Mouse (Mus musculus) heart, embryonic 15.5 days (tissue): ENCODE results near the gene Tmem211. TPM values are rescaled to one million over a fixed set of nuclear protein-coding genes. Genes with fewer than 3 reads are reported as not detected.

ENCODE experiments used
- ATAC-seq: fragments of 200-750 bp; cut with Nextera tagmentation; replicated peaks from 2 replicates; pipeline ENCODE4 v1.8.0; 2017; ENCODE audit warnings: low read depth, moderate TSS enrichment; ENCODE audit not compliant: insufficient number of reproducible peaks, insufficient read depth, low FRiP score
- H3K27ac ChIP-seq: fragments of 300-500 bp; sonication (generic); 2 replicates; pipeline ENCODE4 v1.5.1; 2015; ENCODE audit warnings: mild to moderate bottlenecking, inconsistent platforms
- H3K27me3 ChIP-seq: fragments of 300-500 bp; sonication (generic); 2 replicates; pipeline ENCODE4 v1.6.1; 2015; ENCODE audit warnings: inconsistent platforms
- H3K36me3 ChIP-seq: fragments of 300-500 bp; sonication (generic); 2 replicates; pipeline ENCODE4 v1.6.1; 2015; ENCODE audit warnings: mild to moderate bottlenecking, inconsistent platforms
- H3K4me1 ChIP-seq: fragments of 300-500 bp; sonication (generic); replicated peaks from 2 replicates; pipeline ENCODE4 v1.6.1; 2015; ENCODE audit warnings: inconsistent platforms
- H3K4me2 ChIP-seq: fragments of 300-500 bp; sonication (generic); 2 replicates; pipeline ENCODE4 v1.6.1; 2015; ENCODE audit warnings: inconsistent platforms, mild to moderate bottlenecking, moderate library complexity
- H3K4me3 ChIP-seq: fragments of 300-500 bp; sonication (generic); 2 replicates; pipeline ENCODE4 v1.5.1; 2015; ENCODE audit warnings: mild to moderate bottlenecking, inconsistent platforms
- H3K9ac ChIP-seq: fragments of 300-500 bp; sonication (generic); 2 replicates; pipeline ENCODE4 v1.6.1; 2015; ENCODE audit warnings: mild to moderate bottlenecking, inconsistent platforms
- H3K9me3 ChIP-seq: fragments of 300-500 bp; sonication (generic); replicated peaks from 2 replicates; pipeline ENCODE4 v1.6.1; 2016; ENCODE audit warnings: inconsistent platforms
- WGBS: fragments of 180-500 bp; shearing (Covaris S2); methylation state at CpG from one replicate; pipeline ENCODE4 v1.1.7; 2015; ENCODE audit warnings: mixed read lengths; 5-methylcytosine and 5-hydroxymethylcytosine counted together
- polyA plus RNA-seq: library from polyadenylated mRNA; unstranded; fragments of >200 nt; fragmentation: Nextera tagmentation; extraction: Ambion mirVana; gene quantifications from 2 replicates; pipeline ENCODE4 v1.2.1, GENCODE M21; 2015

Tmem211 gene
- polyA plus RNA-seq, 1 experiment from 2014 or later = not detected

- Histone ChIP-seq H3K9ac (no peak overlapping the region), H3K27me3 (no peaks in the 10 kb centered on the region; the same call in 1 of the 2 replicates), H3K4me3 (no peak overlapping the region), H3K4me1 (peaks cover 31% of the 10 kb centered on the region), H3K36me3 (no peaks in the 10 kb centered on the region), H3K9me3 (no peaks in the 10 kb centered on the region), H3K27ac (peak overlapping the region; percentile 81), H3K4me2 (no peak overlapping the region)
- no peak for ATAC-seq
- 34% methylated on average over 9 of the region's 9 CpGs for WGBS
Observed at GRCm38 (mm10) chr5:113196916-113197794, 29.6 kb upstream of the Tmem211 start.

GRCm38 (mm10) chr5:113199126-113199771 is 27.5 kb upstream of the Tmem211 start:
- Histone ChIP-seq H3K9ac (no peak overlapping the region), H3K4me2 (no peak overlapping the region), H3K27me3 (no peaks in the 10 kb centered on the region; the same call in 1 of the 2 replicates), H3K27ac (peak overlapping the region; percentile 81), H3K36me3 (no peaks in the 10 kb centered on the region), H3K4me1 (peaks cover 31% of the 10 kb centered on the region), H3K9me3 (no peaks in the 10 kb centered on the region), H3K4me3 (no peak overlapping the region)
- ATAC-seq = no peak; the same call in 1 of the 2 replicates
- WGBS = 42% methylated on average over 8 of the region's 8 CpGs

- no peak for ATAC-seq
- no peak overlapping the region for H3K4me2 ChIP-seq
- H3K36me3 ChIP-seq = no peaks in the 10 kb centered on the region
- H3K9ac ChIP-seq = no peak overlapping the region
- no peaks in the 10 kb centered on the region; the same call in 1 of the 2 replicates for H3K27me3 ChIP-seq
- no peak overlapping the region for H3K4me3 ChIP-seq
- no peaks in the 10 kb centered on the region for H3K9me3 ChIP-seq
- peaks cover 31% of the 10 kb centered on the region for H3K4me1 ChIP-seq
- WGBS = 78% methylated on average over 10 of the region's 10 CpGs
- peak overlapping the region; percentile 81 for H3K27ac ChIP-seq
Observed at GRCm38 (mm10) chr5:113199772-113200134, 27.0 kb upstream of the Tmem211 start.

- Histone ChIP-seq H3K9me3 (no peaks in the 10 kb centered on the region), H3K27ac (no peak overlapping the region), H3K4me3 (no peak overlapping the region), H3K36me3 (no peaks in the 10 kb centered on the region), H3K4me2 (no peak overlapping the region), H3K9ac (no peak overlapping the region), H3K27me3 (no peaks in the 10 kb centered on the region), H3K4me1 (peaks cover 34% of the 10 kb centered on the region; the same call in 1 of the 2 replicates)
- WGBS = 83% methylated on average over 9 of the region's 9 CpGs
- ATAC-seq = no peak
Observed at GRCm38 (mm10) chr5:113204193-113204592, 22.5 kb upstream of the Tmem211 start.

- Histone ChIP-seq H3K9me3 (no peaks in the 10 kb centered on the region), H3K27me3 (no peaks in the 10 kb centered on the region), H3K4me1 (peaks cover 42% of the 10 kb centered on the region), H3K36me3 (no peaks in the 10 kb centered on the region), H3K27ac (peak overlapping the region; percentile 85), H3K4me3 (no peak overlapping the region), H3K9ac (no peak overlapping the region), H3K4me2 (no peak overlapping the region)
- no peak for ATAC-seq
- 32% methylated on average over 9 of the region's 9 CpGs for WGBS
Observed at GRCm38 (mm10) chr5:113206670-113207352, 19.9 kb upstream of the Tmem211 start.

- Histone ChIP-seq H3K4me1 (peaks cover 42% of the 10 kb centered on the region), H3K36me3 (no peaks in the 10 kb centered on the region), H3K4me2 (no peak overlapping the region), H3K27me3 (no peaks in the 10 kb centered on the region), H3K9me3 (no peaks in the 10 kb centered on the region), H3K9ac (no peak overlapping the region), H3K27ac (peak overlapping the region; percentile 85), H3K4me3 (no peak overlapping the region)
- 35% methylated on average over 4 of the region's 4 CpGs for WGBS
- 0 out of 2 replicates have a peak, but pooled peaks have one; percentile 28 for ATAC-seq
Observed at GRCm38 (mm10) chr5:113208048-113208447, 18.7 kb upstream of the Tmem211 start.

- H3K4me1 ChIP-seq = peaks cover 42% of the 10 kb centered on the region
- H3K27ac ChIP-seq = peak overlapping the region; percentile 85
- H3K9ac ChIP-seq = no peak overlapping the region
- WGBS = 44% methylated on average over 11 of the region's 11 CpGs
- peak; percentile 57 for ATAC-seq
- no peaks in the 10 kb centered on the region for H3K36me3 ChIP-seq
- H3K4me3 ChIP-seq = no peak overlapping the region
- H3K4me2 ChIP-seq = peak overlapping the region; percentile 3; the same call in 1 of the 2 replicates
- no peaks in the 10 kb centered on the region for H3K9me3 ChIP-seq
- H3K27me3 ChIP-seq = no peaks in the 10 kb centered on the region
Observed at GRCm38 (mm10) chr5:113208622-113209400, 17.9 kb upstream of the Tmem211 start.

GRCm38 (mm10) chr5:113209401-113209750 is 17.3 kb upstream of the Tmem211 start:
- H3K27ac ChIP-seq = peak overlapping the region; percentile 85
- H3K4me1 ChIP-seq = peaks cover 44% of the 10 kb centered on the region
- H3K9ac ChIP-seq = no peak overlapping the region
- H3K9me3 ChIP-seq = no peaks in the 10 kb centered on the region
- H3K27me3 ChIP-seq = no peaks in the 10 kb centered on the region
- peak overlapping the region; percentile 3; the same call in 1 of the 2 replicates for H3K4me2 ChIP-seq
- H3K36me3 ChIP-seq = no peaks in the 10 kb centered on the region
- H3K4me3 ChIP-seq = no peak overlapping the region
- 39% methylated on average over 11 of the region's 11 CpGs for WGBS
- no peak for ATAC-seq

- Histone ChIP-seq H3K9ac (no peak overlapping the region), H3K4me3 (no peak overlapping the region), H3K4me1 (peaks cover 47% of the 10 kb centered on the region), H3K27me3 (no peaks in the 10 kb centered on the region), H3K36me3 (no peaks in the 10 kb centered on the region), H3K4me2 (no peak overlapping the region), H3K27ac (peak overlapping the region; percentile 85), H3K9me3 (no peaks in the 10 kb centered on the region)
- 65% methylated on average over 13 of the region's 13 CpGs for WGBS
- no peak for ATAC-seq
Observed at GRCm38 (mm10) chr5:113209898-113210297, 16.8 kb upstream of the Tmem211 start.

GRCm38 (mm10) chr5:113210314-113210713 is 16.4 kb upstream of the Tmem211 start:
- WGBS = 73% methylated on average over 6 of the region's 6 CpGs
- Histone ChIP-seq H3K4me2 (no peak overlapping the region), H3K9me3 (no peaks in the 10 kb centered on the region), H3K27ac (peak overlapping the region; percentile 85), H3K4me1 (peaks cover 47% of the 10 kb centered on the region), H3K27me3 (no peaks in the 10 kb centered on the region), H3K36me3 (no peaks in the 10 kb centered on the region), H3K4me3 (no peak overlapping the region), H3K9ac (no peak overlapping the region)
- no peak for ATAC-seq
